Mouse (Mus musculus) thymus, postnatal 0 days (tissue): ENCODE data around the gene Epha7. TPM values are rescaled to one million over a fixed set of nuclear protein-coding genes. Genes with fewer than 3 reads are reported as not detected.

Experiments used
- DNase-seq: peaks from one replicate; pipeline ENCODE4 v3.0.0-alpha.2; 2015; ENCODE audit warnings: low spot score
- polyA plus RNA-seq: library from polyadenylated mRNA; unstranded; fragments of >200 nt; fragmentation: Nextera tagmentation; extraction: Ambion mirVana; gene quantifications from 2 replicates; pipeline ENCODE4 v1.2.1, GENCODE M21; 2015

Gene Epha7
- polyA plus RNA-seq, 1 experiment from 2014 or later: 0.65 TPM

DNA sequence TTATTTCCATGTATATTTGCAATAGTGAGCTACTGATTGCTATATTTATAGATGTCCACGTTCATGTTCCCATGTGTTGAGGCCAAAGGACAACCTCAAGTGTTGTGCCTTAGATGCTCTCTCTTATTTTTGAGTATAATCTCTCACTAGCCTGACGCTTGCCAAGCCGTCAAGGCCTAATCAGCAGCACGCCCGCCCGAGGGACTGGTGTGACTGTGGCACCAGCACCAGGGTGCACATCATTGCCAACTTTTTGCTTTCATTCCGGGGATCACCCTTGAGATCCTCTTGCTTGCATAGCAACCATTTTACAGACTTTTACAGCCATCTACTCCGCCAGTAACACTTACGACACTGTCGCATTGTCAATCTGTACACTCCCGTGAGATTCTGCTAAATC lies 86.9 kb downstream of the Epha7 start:
- DNase-seq: no peak

DNA sequence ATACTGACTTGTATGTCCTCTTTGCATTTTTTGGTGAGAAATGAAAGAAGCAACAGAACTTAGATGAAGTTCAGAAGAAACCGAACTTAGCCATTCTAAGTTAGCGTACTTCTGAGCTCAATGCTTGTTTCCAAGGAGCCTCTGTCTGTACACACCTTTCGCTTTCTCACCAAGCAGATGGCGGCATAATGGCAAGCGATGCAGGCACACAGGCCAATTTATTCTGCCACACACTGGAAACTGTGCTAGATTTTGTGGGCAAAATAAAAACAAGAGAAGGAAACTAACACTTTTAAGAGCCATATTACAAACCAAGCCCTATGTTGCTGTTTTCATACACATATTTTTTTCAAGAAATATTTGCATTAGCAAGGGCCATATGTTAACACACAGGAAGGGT lies 88.6 kb downstream of the Epha7 start:
- no peak for DNase-seq

- no peak for DNase-seq
Measured at GRCm38 (mm10) chr4:28902004-28902704, 89.2 kb downstream of the Epha7 start.

- DNase-seq: no peak
Measured at GRCm38 (mm10) chr4:28906985-28907384, 94.1 kb downstream of the Epha7 start.

DNA sequence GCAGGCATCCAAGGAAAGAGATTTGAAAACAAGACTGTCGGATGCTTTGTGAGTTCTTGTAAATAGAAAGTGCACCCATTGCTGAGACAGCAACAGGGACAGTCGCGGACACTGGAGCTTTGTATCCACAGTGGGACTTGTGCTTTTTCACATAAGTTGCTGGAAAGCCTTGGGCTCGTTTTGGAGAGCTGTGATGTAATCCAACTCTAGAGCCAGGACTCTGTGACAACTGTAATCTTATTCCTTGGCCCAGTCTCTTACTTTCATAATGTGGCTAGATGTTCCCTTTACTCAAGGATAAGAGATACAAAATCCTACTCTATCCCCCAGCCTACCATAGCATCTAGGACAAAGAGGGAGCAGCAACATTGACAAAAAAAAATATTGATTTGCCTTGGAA lies 97.2 kb downstream of the Epha7 start:
- no peak for DNase-seq

DNA sequence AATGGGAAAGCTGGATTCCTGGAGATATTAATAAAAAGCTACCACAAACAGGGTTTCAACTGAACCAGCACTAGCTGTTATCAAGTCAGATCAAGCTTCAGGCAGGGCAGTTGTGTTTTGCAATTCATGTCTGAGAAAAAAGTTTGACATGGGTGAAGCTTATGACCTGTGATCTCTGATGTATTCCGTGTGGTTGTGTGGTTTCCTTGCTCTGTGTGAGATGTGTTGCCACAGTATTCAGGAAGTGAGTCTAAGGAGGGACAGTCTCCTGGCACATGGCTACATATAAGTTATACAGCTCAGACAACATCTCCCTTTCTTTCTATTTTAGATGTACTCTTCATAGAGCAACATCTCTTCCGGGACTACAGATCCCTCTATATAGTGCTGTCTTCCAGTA lies 99.1 kb downstream of the Epha7 start:
- DNase-seq: no peak

DNA sequence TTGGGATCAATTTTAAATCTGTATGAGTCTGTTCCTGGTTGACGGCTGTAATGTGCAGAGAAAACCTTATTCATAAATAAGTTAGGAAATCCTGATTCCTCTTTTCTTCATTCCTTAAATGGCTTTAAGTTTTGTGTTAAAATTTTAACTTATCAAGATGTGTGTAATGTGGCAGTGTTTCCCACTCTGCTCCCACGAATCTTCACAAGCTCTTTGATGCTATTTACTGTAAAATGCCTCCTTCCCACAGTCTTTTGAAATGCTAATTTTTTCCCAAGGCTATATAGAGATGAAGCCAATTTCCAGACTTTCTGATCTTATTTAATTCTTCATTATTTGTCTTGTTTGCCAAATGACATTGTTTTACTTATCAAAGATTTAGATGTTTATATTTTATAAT lies 100.7 kb downstream of the Epha7 start:
- DNase-seq: no peak

- DNase-seq: no peak
Measured at GRCm38 (mm10) chr4:28920645-28921044, 107.7 kb downstream of the Epha7 start.

GRCm38 (mm10) chr4:28926072-28926471 lies 113.1 kb downstream of the Epha7 start:
- DNase-seq: no peak

GRCm38 (mm10) chr4:28933431-28933830 lies 120.5 kb downstream of the Epha7 start:
- DNase-seq: no peak

- no peak for DNase-seq
Measured at GRCm38 (mm10) chr4:28934802-28935201, 121.9 kb downstream of the Epha7 start.

GRCm38 (mm10) chr4:28935567-28935966 lies 122.6 kb downstream of the Epha7 start:
- no peak for DNase-seq

DNA sequence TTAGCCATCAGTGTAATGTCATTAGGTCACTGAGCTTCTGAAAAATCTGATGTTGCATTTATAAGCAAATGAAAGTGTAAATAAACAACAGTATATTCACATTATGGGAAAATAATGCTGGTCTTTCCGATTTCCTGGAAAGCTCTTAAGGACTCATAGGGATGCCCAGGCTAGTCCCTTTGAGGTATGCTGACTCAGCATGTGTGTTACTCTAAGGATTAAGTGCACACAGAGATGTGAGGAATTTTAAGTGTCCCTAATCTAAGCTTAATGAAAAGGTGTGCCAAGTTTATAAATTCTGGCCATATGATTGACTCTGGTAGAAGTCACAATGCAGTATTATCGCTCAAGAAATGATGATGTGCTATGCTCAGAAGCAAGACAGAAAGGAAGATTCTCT lies 127.8 kb downstream of the Epha7 start:
- DNase-seq: no peak

DNA sequence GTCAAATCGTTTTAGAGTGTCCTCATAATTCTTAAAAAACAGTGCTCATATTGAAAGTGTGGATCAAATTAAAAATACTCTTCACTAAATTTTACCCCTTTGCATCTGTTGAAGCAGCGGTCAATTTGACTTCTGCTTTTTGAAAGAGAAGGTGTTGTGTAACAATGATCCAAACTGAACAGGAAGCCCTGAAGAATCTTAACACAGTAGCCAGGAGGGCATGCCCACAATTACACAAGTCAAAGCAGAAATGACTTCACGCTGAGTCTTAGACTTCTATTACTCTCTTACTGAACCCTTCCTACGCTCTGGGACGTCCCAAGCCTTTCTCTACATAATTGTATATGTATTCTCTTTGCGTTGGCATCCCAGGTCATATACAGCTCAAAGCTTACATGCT lies 131.3 kb downstream of the Epha7 start:
- DNase-seq: no peak

DNA sequence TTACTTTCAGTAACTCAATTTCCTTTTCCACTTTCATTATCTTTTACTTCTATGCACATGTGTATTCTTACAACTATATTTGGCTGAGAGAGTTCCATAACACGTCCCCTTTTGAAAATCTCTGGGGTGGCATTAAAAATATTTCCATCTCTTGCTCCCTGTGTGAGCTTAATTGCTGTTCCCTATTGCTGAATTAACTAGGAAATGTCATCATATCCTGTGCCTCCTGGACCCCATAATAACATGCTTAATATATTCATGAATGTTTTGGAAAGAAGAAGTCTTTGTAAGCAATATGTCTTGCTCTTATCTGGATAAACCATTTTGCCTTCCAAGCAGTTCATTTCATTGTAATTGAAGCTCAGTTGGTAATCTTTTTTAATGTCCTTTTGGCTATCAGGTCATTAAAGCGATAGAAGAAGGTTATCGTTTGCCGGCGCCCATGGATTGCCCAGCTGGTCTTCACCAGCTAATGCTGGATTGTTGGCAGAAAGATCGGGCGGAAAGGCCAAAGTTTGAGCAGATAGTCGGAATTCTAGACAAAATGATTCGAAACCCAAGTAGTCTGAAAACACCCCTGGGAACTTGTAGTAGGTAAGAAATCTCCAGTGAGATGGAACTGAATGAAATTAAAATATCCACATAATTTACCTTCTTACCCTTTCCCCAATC lies 148.1 kb downstream of the Epha7 start:
- DNase-seq: no peak

GRCm38 (mm10) chr4:28967584-28968315 lies 154.8 kb downstream of the Epha7 start:
- DNase-seq: no peak

DNA sequence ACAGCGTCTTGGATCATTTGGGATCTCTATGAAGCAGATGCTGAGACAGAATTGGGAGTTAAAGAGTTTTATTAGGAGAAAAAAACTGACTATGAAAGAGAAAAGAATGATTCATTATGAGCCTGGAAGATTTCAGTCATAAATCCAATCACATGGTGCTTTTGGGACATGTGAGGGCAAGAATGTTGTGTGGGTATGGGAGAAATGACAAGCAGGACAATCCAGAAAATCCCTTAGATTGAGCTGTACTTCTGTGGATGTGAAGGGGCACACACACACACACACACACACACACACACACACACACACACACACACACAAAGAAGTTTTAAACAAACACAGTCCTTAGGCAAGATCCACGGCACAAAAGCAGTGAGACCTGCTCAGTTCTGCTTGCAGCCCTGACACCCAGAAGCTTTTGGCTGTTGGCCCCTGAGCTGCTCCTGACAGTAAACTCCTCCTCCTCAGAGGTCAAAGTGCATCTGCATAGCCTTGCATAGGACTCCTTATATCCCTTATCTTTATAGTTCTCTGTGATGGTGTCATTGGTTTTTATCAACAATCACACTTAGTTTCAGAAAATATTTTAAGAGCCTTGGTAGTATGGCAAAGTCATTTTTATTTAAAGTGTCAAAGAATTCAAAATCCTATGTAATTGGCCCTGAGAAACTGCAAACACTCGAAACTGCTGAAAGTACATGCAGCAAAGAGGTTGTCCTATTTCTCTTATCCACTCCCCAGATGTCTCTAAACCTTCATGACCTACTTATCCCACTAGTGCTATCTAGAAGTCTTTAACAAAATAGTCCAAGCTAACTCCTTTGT lies 185.7 kb downstream of the Epha7 start:
- DNase-seq: no peak

DNA sequence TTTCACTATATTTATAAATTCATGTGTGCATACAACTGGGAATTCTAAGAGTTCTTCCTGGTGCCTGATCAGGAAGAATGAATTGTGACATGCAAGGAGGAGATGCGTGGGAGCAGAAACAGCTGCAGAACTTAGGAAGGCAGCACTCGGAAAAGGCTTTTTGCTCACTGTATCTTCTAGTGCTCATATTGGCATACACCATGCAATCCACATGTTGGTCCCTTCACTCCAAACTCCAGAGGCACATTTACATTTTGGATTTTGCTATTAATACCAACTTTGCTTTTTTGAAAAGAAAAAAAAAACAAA lies 186.3 kb downstream of the Epha7 start:
- DNase-seq: no peak

DNA sequence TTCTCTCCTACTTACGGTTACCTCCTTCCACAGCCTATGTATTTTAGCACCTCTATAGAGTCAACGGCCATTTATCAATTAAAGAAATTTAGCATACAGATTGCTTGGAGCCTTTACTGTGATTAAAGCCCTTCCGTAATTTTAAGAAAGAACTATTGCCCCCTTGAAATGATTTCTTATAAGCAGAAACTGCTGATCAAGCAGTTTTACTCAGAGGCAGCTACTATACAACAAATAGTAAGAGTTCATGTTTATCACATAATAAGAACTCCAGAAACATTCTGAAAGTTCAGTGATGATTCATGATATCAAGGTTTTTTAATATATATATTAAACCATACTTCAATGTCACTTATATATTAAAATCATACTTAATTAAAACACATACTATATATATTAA lies 197.4 kb downstream of the Epha7 start:
- DNase-seq: no peak
